Mouse (Mus musculus) embryo, embryonic 10.5 days (tissue): ENCODE measurements around the gene Cic.

Experiments
- DNase-seq: peaks from one replicate; pipeline ENCODE4 v3.0.0-alpha.2; 2015; ENCODE audit warnings: low spot score

Cic gene

GRCm38 (mm10) chr7:25267301-25267750, at the start of gene Cic:
Gene Cic (plus strand): TSS chr7:25267704.
- peak; percentile 100 for DNase-seq

GRCm38 (mm10) chr7:25218705-25219415, 48.6 kb upstream of the Cic start:
- DNase-seq: peak; percentile 84

- no peak for DNase-seq
Observed at GRCm38 (mm10) chr7:25219416-25219750, 48.1 kb upstream of the Cic start.

- peak; percentile 98 for DNase-seq
Observed at GRCm38 (mm10) chr7:25219756-25220456, 47.6 kb upstream of the Cic start.

GRCm38 (mm10) chr7:25220457-25221101, 46.9 kb upstream of the Cic start, which contains the start of gene Dedd2:
Gene Dedd2 (minus strand): TSS chr7:25220615.
- DNase-seq: peak; percentile 14

- DNase-seq: peak; percentile 99
Observed at GRCm38 (mm10) chr7:25221102-25221883, 46.2 kb upstream of the Cic start, which contains the start of gene Zfp526. Gene Zfp526 (plus strand): TSS chr7:25221425.

GRCm38 (mm10) chr7:25222275-25222967, 45.1 kb upstream of the Cic start:
- DNase-seq: no peak

GRCm38 (mm10) chr7:25227523-25228300, 39.8 kb upstream of the Cic start:
- DNase-seq: no peak

- DNase-seq: no peak
Observed at GRCm38 (mm10) chr7:25230690-25231285, 36.7 kb upstream of the Cic start.

- DNase-seq: no peak
Observed at GRCm38 (mm10) chr7:25232101-25232648, 35.3 kb upstream of the Cic start.

GRCm38 (mm10) chr7:25233061-25233460, 34.4 kb upstream of the Cic start:
- DNase-seq: no peak

GRCm38 (mm10) chr7:25235526-25235925, 32.0 kb upstream of the Cic start:
- no peak for DNase-seq

GRCm38 (mm10) chr7:25237249-25238014, 30.1 kb upstream of the Cic start, which contains the start of gene Gsk3a:
Gene Gsk3a (minus strand): TSS chr7:25237851.
- DNase-seq: peak; percentile 99

- DNase-seq: peak; percentile 98
Observed at GRCm38 (mm10) chr7:25238015-25238706, 29.3 kb upstream of the Cic start.

- DNase-seq: peak; percentile 92
Observed at GRCm38 (mm10) chr7:25238829-25239623, 28.5 kb upstream of the Cic start.

- DNase-seq: no peak
Observed at GRCm38 (mm10) chr7:25240631-25241030, 26.9 kb upstream of the Cic start.

GRCm38 (mm10) chr7:25241062-25241461, 26.4 kb upstream of the Cic start:
- DNase-seq: peak; percentile 61

- no peak for DNase-seq
Observed at GRCm38 (mm10) chr7:25243361-25243760, 24.1 kb upstream of the Cic start.
